Mouse (Mus musculus) MEL (cell line): Measurements from ENCODE around the gene Gm8122. TPM values are rescaled to one million over a fixed set of nuclear protein-coding genes. Genes with fewer than 3 reads are reported as not detected.
"Not testable (repeated sequence)": the region's sequence is repeated elsewhere in the genome, so short reads cannot be mapped to it uniquely, and the experiment has no call there.

ENCODE experiments used
- DNase-seq: peaks from one replicate; pipeline ENCODE4 v3.0.0; 2011; ENCODE audit warnings: low read depth, low spot score
- H3K27ac ChIP-seq: 2 replicates; pipeline ENCODE4 v1.5.1; 2012; ENCODE audit warnings: low read depth, mild to moderate bottlenecking, control low read depth, low read length, moderate library complexity; ENCODE audit not compliant: control insufficient read depth
- H3K27me3 ChIP-seq, 2 experiments: fragments of 150-350 bp in 1 of 2; sonication (generic) in 1 of 2; 2 replicates each; pipeline ENCODE4 v1.6.1; 2012; ENCODE audit warnings: low read length in 2 of 2, mild to moderate bottlenecking in 2 of 2, improper control_type of control experiment in 1 of 2, moderate library complexity in 1 of 2; ENCODE audit not compliant: insufficient read depth in 2 of 2, control insufficient read depth in 1 of 2
- H3K36me3 ChIP-seq, 2 experiments: 2 replicates each; pipeline ENCODE4 v1.6.1; 2012 to 2014; ENCODE audit warnings: low read length in 2 of 2, improper control_type of control experiment in 1 of 2, inconsistent platforms in 1 of 2, mild to moderate bottlenecking in 1 of 2; ENCODE audit not compliant: insufficient read depth in 2 of 2, control insufficient read depth in 1 of 2
- H3K4me1 ChIP-seq, 2 experiments: fragments of 150-350 bp in 1 of 2; sonication (generic) in 1 of 2; 2 replicates each; pipeline ENCODE4 v1.6.1; 2012; ENCODE audit warnings: low read length in 2 of 2, improper control_type of control experiment in 1 of 2, mild to moderate bottlenecking in 1 of 2; ENCODE audit not compliant: insufficient read depth in 2 of 2, control insufficient read depth in 1 of 2
- H3K4me3 ChIP-seq, 2 experiments: fragments of 150-350 bp in 1 of 2; sonication (generic) in 1 of 2; 2 replicates each; pipeline ENCODE4 v1.5.1; 2012; ENCODE audit warnings: low read depth in 2 of 2, low read length in 2 of 2, mild to moderate bottlenecking in 2 of 2, moderate library complexity in 2 of 2, control low read depth in 1 of 2, improper control_type of control experiment in 1 of 2; ENCODE audit not compliant: control insufficient read depth in 1 of 2, insufficient read depth in 1 of 2
- H3K79me2 ChIP-seq: 2 replicates; pipeline ENCODE4 v1.6.1; 2012; ENCODE audit warnings: mild to moderate bottlenecking, low read length, moderate library complexity; ENCODE audit not compliant: control insufficient read depth, poor library complexity, insufficient read depth
- H3K9ac ChIP-seq: 2 replicates; pipeline ENCODE4 v1.6.1; 2012; ENCODE audit warnings: low read depth, mild to moderate bottlenecking, control low read depth, low read length, moderate library complexity; ENCODE audit not compliant: control insufficient read depth, poor library complexity, severe bottlenecking
- H3K9me3 ChIP-seq: fragments of 150-350 bp; sonication (generic); replicated peaks from 2 replicates; pipeline ENCODE4 v1.6.1; 2012; ENCODE audit warnings: mild to moderate bottlenecking, low read length, improper control_type of control experiment, moderate library complexity; ENCODE audit not compliant: insufficient read depth
- polyA plus RNA-seq, 2 experiments: library from polyadenylated mRNA; stranded (reverse) in 1 of 2; unstranded in 1 of 2; fragments of >175 nt in 1 of 2; fragments of >200 nt in 1 of 2; gene quantifications; 2 replicates each; pipeline versions ENCODE4 v1.2.1 to v1.2.4; 2012; ENCODE audit warnings: low replicate concordance in 2 of 2, low read depth in 1 of 2; ENCODE audit not compliant: insufficient read length in 2 of 2, insufficient read depth in 1 of 2, missing spikeins in 1 of 2
- total RNA-seq: library from RNA; depleted of rRNA; stranded (reverse); fragments of 300-350 nt; gene quantifications from 2 replicates; pipeline ENCODE4 v1.2.3, GENCODE M21; 2012; rRNA removed

The Gm8122 gene
- total RNA-seq: not detected in 2 replicates
- not detected for polyA plus RNA-seq

DNA sequence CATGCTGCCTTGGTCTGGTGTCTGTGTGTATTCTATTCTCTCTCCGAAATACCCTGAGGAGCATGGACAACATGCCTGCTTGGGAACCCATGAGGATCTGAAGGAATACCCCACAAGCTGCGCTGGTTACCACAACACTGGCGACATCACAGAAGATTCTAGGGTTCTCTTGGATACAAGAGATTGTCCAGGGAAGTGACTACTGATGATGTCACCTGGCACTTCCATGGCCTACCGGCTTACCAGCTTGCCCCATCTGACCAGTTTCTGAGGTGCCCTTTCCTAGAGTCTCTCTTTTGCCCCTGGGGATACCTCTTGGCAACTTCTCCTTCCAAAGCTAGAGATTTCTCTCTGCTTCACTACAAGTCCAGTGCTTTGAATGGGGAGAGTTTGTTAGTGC is at the start of gene Gm8122:
Gm8122 (minus strand) TSS at position 101 of the 400 bp plus-strand sequence.
- not testable (repeated sequence) for H3K4me1 ChIP-seq, H3K36me3 ChIP-seq, H3K9ac ChIP-seq, DNase-seq, H3K27ac ChIP-seq, H3K79me2 ChIP-seq, H3K9me3 ChIP-seq, H3K4me3 ChIP-seq, H3K27me3 ChIP-seq

DNA sequence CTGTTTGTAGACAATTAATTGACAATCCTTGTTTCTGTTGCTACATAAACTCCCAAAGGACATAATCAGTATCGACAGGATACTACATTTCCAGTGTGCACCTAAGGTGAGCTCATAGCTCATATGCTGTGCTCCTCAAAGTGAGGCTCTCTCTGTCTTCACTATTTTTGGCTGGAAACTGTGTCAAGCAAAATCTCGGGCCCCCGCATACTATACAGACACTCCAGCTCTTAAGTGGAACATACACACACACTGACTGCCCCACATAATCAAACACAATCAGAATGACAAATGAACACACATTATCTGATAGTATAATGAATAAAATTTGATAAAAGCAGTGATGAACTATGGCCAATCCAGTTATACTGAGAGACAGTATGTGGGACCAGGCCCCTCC is 43.6 kb upstream of the Gm8122 start:
- H3K27me3 ChIP-seq, H3K79me2 ChIP-seq, H3K9me3 ChIP-seq, DNase-seq, H3K4me1 ChIP-seq, H3K9ac ChIP-seq, H3K36me3 ChIP-seq, H3K27ac ChIP-seq, H3K4me3 ChIP-seq: not testable (repeated sequence)

DNA sequence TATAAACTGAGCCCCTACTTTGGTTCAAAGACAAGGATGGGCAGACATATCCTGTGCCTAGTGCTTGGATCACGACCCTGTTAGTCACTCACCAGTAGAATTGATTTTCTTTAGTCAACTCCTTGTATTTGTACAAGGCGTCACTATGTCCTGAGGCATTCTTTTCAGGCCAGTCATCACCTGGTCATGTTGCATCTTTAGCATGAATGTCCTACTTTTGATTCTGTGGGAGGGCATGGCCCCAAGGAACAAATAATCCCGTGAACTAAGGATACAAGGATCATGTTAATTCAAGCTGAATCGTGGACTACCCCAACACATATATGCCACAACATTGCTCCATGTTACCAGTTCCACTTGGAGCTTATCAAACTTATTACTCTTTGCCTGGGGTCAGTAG is 43.0 kb upstream of the Gm8122 start:
- not testable (repeated sequence) for DNase-seq, H3K9me3 ChIP-seq, H3K36me3 ChIP-seq, H3K27ac ChIP-seq, H3K4me1 ChIP-seq, H3K9ac ChIP-seq, H3K27me3 ChIP-seq, H3K4me3 ChIP-seq, H3K79me2 ChIP-seq

DNA sequence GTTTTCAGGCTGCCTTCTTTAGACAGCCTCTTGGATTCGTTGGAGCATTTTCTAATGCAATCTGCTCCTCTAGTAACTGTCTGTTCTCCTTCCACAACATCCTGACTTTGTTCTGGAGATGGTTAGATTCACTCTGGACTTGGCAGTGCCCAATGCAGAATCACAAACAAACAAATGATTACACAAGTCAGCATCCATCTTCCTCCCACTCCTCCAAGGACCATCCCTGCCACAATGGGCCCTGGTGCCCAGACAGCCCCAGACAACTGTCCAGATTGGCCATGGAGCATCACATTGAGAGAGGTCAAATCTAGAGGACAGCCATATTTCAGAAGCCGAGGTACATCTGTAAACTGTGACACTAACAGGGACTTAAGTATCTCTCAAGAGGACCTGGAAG is 42.4 kb upstream of the Gm8122 start:
- not testable (repeated sequence) for H3K4me3 ChIP-seq, H3K4me1 ChIP-seq, H3K9me3 ChIP-seq, H3K27me3 ChIP-seq, H3K79me2 ChIP-seq, H3K27ac ChIP-seq, DNase-seq, H3K36me3 ChIP-seq, H3K9ac ChIP-seq

DNA sequence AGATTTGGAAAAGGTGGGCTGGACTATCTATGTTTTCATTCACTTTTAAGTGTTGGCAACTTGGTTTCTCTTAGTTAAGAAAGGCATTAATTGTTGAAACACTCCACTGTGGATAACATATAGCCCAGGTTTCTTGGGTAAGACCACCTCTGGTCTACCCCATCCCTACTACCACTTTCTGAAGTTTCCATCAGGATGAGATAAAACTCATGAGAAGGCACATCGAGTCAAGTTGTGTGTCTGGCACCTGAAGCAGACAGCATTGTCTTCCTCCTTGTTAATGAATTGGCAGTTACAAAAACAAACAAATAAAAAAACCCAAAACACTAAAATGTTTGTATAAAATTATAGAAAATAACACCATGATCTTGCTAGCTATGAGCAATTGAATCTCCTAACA is 40.6 kb upstream of the Gm8122 start:
- DNase-seq, H3K9me3 ChIP-seq, H3K27me3 ChIP-seq, H3K4me3 ChIP-seq, H3K79me2 ChIP-seq, H3K4me1 ChIP-seq, H3K9ac ChIP-seq, H3K27ac ChIP-seq, H3K36me3 ChIP-seq: not testable (repeated sequence)

DNA sequence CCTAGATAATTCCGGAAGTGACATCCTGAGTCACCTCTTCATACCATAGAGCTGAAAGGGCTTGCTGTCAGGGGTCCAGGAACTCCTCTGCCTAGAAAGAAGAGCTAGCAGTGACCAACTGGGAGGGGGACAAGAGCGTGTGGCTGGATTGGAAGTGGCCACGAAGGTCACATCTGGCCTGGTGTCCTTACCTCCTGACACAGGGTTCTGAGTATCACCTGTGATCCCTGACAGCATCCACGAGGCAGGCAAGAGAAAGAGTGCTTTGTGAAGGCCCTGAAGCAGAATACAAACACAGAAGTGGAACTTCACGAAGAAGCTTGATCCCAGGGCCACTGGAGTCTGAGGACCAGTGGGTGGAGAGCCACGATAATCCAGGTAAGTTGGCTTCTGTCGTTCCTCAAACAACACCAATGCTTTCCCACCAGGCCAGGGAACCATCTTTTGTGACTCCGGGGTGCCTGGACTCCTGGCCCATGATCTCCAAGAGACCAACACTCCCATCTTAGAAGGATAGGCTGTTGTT is 39.9 kb upstream of the Gm8122 start, which contains the start of gene Gm9732:
Gm9732 (plus strand) TSS at position 51 of the 526 bp plus-strand sequence.
- not testable (repeated sequence) for H3K27me3 ChIP-seq, H3K79me2 ChIP-seq, H3K36me3 ChIP-seq, H3K4me1 ChIP-seq, H3K27ac ChIP-seq, DNase-seq, H3K4me3 ChIP-seq, H3K9ac ChIP-seq, H3K9me3 ChIP-seq

DNA sequence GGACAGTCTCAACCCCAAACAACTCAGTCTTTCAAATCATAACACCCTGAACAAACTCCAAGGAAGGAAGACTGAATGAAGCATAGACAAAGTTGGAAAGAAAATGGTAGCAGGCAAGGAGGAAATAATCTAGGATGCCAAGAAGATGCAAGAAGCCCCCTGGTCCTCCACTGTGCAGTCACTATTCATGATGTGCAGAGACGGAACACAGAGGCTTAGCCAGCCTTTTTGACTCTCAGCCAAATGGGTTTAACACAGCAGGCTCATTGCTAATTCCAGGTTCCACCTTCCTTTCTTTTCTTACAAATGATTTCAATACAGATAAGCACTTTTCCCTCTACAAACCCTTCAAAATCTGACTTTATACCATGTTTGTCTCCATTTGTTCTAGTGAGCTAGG is 38.1 kb upstream of the Gm8122 start:
- H3K79me2 ChIP-seq, H3K27ac ChIP-seq, H3K27me3 ChIP-seq, H3K9me3 ChIP-seq, H3K36me3 ChIP-seq, DNase-seq, H3K9ac ChIP-seq, H3K4me1 ChIP-seq, H3K4me3 ChIP-seq: not testable (repeated sequence)
